Mouse (Mus musculus) small intestine, adult 2 months (tissue): ENCODE results near the gene Mycbpap. TPM values are rescaled to one million over a fixed set of nuclear protein-coding genes. Genes with fewer than 3 reads are reported as not detected.
A peak's percentile ranks its signal among the peaks of the same experiment; 100 is the strongest.

ENCODE experiments used
- H3K27ac ChIP-seq: fragments of 200-500 bp; 2 replicates; pipeline ENCODE4 v1.5.1; 2012; ENCODE audit warnings: low read depth, low read length, control low read depth, inconsistent platforms; ENCODE audit not compliant: insufficient read depth
- H3K27me3 ChIP-seq: fragments of 200-500 bp; 2 replicates; pipeline ENCODE4 v1.6.1; 2012; ENCODE audit warnings: mild to moderate bottlenecking, moderate library complexity, low read length, inconsistent platforms; ENCODE audit not compliant: control insufficient read depth, insufficient read depth
- H3K36me3 ChIP-seq: fragments of 200-500 bp; 2 replicates; pipeline ENCODE4 v1.6.1; 2012; ENCODE audit warnings: mild to moderate bottlenecking, low read length, control low read depth, inconsistent platforms; ENCODE audit not compliant: control insufficient read depth, insufficient read depth
- H3K4me1 ChIP-seq: fragments of 200-500 bp; 2 replicates; pipeline ENCODE4 v1.6.1; 2012; ENCODE audit warnings: low read length, inconsistent platforms, mixed read lengths; ENCODE audit not compliant: control insufficient read depth, insufficient read depth, insufficient read length
- H3K4me3 ChIP-seq: fragments of 200-500 bp; 2 replicates; pipeline ENCODE4 v1.5.1; 2012; ENCODE audit warnings: low read depth, mild to moderate bottlenecking, control low read depth, inconsistent platforms, low read length, moderate library complexity
- CTCF ChIP-seq: fragments of 200-500 bp; IDR thresholded peaks from 2 replicates; pipeline ENCODE4 v1.5.1; 2012; ENCODE audit warnings: low read depth, mild to moderate bottlenecking, control low read depth, inconsistent platforms, low read length, moderate library complexity, mixed read lengths; ENCODE audit not compliant: insufficient replicate concordance, insufficient read length; ENCODE audit errors: extremely low read depth
- POLR2A ChIP-seq: fragments of 200-500 bp; IDR thresholded peaks from 2 replicates; pipeline ENCODE4 v1.6.1; 2012; ENCODE audit warnings: low read depth, mild to moderate bottlenecking, control low read depth, inconsistent platforms, low read length, moderate library complexity
- WGBS: fragments of 180-500 bp; shearing (Covaris S2); methylation state at CpG from one replicate; pipeline ENCODE4 v1.1.7; 2018; 5-methylcytosine and 5-hydroxymethylcytosine counted together
- polyA plus RNA-seq: library from polyadenylated mRNA; depleted of rRNA; stranded (reverse); fragments of >200 nt; gene quantifications from 2 replicates; pipeline ENCODE4 v1.2.3, GENCODE M21; 2012

Gene Mycbpap
- polyA plus RNA-seq, 1 experiment: 1.1 TPM

GRCm38 (mm10) chr11:94481963-94482362, 39.6 kb downstream of the Mycbpap start:
- WGBS: 96% methylated on average over 7 of the region's 7 CpGs
- TF ChIP-seq POLR2A: no peak
- no peak for TF ChIP-seq CTCF
- no peak overlapping the region for H3K4me3 ChIP-seq
- H3K27me3 ChIP-seq: no peaks in the 10 kb centered on the region; the same call in 1 of the 2 replicates
- no peak overlapping the region for H3K27ac ChIP-seq
- H3K36me3 ChIP-seq: no peaks in the 10 kb centered on the region
- peaks cover 2% of the 10 kb centered on the region; the same call in 1 of the 2 replicates for H3K4me1 ChIP-seq

GRCm38 (mm10) chr11:94480382-94480781, 41.2 kb downstream of the Mycbpap start:
- WGBS: 86% methylated on average over 9 of the region's 9 CpGs
- H3K4me1 ChIP-seq: no peaks in the 10 kb centered on the region
- no peak overlapping the region for H3K27ac ChIP-seq
- TF ChIP-seq CTCF (no peak), POLR2A (no peak)
- H3K4me3 ChIP-seq: no peak overlapping the region
- 0 out of 2 replicates have a peak, but pooled peaks cover 3% of the 10 kb centered on the region for H3K27me3 ChIP-seq
- H3K36me3 ChIP-seq: no peaks in the 10 kb centered on the region

DNA sequence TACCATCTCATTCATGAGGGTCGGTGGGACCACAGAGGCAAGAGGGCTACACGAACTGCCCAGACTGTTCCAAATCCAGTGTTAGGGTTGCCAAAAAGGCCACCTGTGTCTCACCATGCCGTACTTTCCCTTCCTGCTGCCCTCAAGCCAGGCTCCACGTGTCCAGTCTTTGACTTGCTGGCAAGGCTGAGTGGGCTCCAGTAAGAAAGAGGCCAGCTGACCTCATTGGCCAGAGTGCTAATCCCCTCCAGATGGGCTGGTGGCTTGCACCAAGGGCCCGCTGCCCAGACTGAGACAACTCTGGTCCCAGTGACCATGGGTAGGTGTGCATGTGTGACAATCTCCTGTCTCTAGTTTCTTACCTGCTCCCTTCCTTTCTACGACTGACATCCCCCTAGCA, 43.9 kb downstream of the Mycbpap start:
- Histone ChIP-seq H3K36me3 (no peaks in the 10 kb centered on the region), H3K4me3 (no peak overlapping the region), H3K4me1 (peaks cover 7% of the 10 kb centered on the region), H3K27me3 (peaks cover 27% of the 10 kb centered on the region), H3K27ac (no peak overlapping the region)
- WGBS: 71% methylated on average over 6 of the region's 6 CpGs
- TF ChIP-seq CTCF (no peak), POLR2A (no peak)

DNA sequence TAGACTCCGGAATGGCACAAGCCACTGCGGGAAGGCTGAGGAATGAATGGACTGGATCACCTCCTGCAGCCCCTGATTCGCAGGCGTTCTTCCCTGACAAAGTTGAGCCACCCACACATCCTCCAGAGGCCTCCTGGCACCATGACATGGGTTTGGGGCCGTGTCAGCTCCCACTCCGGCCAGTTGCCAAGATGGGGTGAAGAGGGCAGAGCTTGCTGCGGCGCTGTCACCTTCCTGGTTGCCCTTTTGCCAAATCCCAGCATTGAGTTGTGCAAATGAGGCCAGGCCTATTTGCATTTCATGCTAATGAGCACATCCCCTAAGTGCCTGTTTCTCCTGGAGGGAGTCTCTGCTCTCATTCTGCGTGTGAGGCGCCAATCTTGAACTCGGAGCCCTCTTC, 45.8 kb downstream of the Mycbpap start:
- TF ChIP-seq CTCF (no peak), POLR2A (no peak)
- 22% methylated on average over 11 of the region's 11 CpGs for WGBS
- peaks cover 43% of the 10 kb centered on the region for H3K27me3 ChIP-seq
- peaks cover 7% of the 10 kb centered on the region for H3K4me1 ChIP-seq
- H3K27ac ChIP-seq: no peak overlapping the region
- no peaks in the 10 kb centered on the region for H3K36me3 ChIP-seq
- H3K4me3 ChIP-seq: no peak overlapping the region

DNA sequence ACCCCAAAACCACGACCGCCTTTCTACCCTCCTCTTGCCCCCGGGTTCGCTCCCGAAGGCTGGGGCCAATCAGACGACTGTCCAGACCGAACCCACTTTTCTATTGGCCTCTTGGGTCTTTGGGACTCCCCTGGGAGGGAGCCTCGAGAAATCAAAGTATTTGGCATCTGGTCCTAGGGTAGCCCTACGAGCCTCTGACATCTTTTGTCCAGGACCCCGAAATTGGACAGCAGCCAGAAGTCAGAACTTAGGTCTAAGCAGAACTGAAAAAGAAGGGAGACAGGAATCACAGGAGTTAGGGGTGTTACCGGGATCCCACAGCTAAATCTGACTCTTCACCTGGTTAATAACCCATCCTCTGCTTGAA, 47.0 kb downstream of the Mycbpap start:
- Histone ChIP-seq H3K27ac (no peak overlapping the region), H3K27me3 (peaks cover 49% of the 10 kb centered on the region), H3K4me1 (peaks cover 7% of the 10 kb centered on the region), H3K4me3 (peak overlapping the region; percentile 52), H3K36me3 (no peaks in the 10 kb centered on the region)
- TF ChIP-seq CTCF (no peak), POLR2A (no peak)
- WGBS: 2% methylated on average over 11 of the region's 11 CpGs

GRCm38 (mm10) chr11:94473707-94474543, 47.6 kb downstream of the Mycbpap start, which contains the start of gene Cacna1g:
TSS of gene Cacna1g (minus strand) at chr11:94474198.
- TF ChIP-seq POLR2A: no peak
- no peak for TF ChIP-seq CTCF
- Histone ChIP-seq H3K36me3 (no peaks in the 10 kb centered on the region), H3K4me1 (peaks cover 7% of the 10 kb centered on the region), H3K4me3 (peak within 1 kb of the TSS; percentile 56), H3K27ac (no peak within 1 kb of the TSS), H3K27me3 (peaks cover 49% of the 10 kb centered on the region)
- 0% methylated on average over 65 of the region's 71 CpGs for WGBS

GRCm38 (mm10) chr11:94472916-94473706, 48.4 kb downstream of the Mycbpap start:
- TF ChIP-seq CTCF (no peak), POLR2A (no peak)
- Histone ChIP-seq H3K27ac (no peak overlapping the region), H3K4me3 (peak overlapping the region; percentile 56), H3K4me1 (peaks cover 7% of the 10 kb centered on the region), H3K27me3 (peaks cover 49% of the 10 kb centered on the region), H3K36me3 (no peaks in the 10 kb centered on the region)
- 2% methylated on average over 52 of the region's 52 CpGs for WGBS
